Mouse (Mus musculus) brain, adult 2 months (tissue): Measurements from ENCODE around the gene Tfrc.
A peak's percentile ranks its signal among the peaks of the same experiment; 100 is the strongest.

Source experiments
- DNase-seq: peaks from one replicate; pipeline ENCODE4 v3.0.0; 2011; ENCODE audit warnings: low read depth, low spot score

Gene Tfrc

GRCm38 (mm10) chr16:32608712-32609400, at the start of gene Tfrc:
Gene Tfrc, plus strand, starts transcription at chr16:32608920.
- DNase-seq = peak; percentile 99

GRCm38 (mm10) chr16:32559493-32559892, 49.2 kb upstream of the Tfrc start:
- DNase-seq = no peak

DNA sequence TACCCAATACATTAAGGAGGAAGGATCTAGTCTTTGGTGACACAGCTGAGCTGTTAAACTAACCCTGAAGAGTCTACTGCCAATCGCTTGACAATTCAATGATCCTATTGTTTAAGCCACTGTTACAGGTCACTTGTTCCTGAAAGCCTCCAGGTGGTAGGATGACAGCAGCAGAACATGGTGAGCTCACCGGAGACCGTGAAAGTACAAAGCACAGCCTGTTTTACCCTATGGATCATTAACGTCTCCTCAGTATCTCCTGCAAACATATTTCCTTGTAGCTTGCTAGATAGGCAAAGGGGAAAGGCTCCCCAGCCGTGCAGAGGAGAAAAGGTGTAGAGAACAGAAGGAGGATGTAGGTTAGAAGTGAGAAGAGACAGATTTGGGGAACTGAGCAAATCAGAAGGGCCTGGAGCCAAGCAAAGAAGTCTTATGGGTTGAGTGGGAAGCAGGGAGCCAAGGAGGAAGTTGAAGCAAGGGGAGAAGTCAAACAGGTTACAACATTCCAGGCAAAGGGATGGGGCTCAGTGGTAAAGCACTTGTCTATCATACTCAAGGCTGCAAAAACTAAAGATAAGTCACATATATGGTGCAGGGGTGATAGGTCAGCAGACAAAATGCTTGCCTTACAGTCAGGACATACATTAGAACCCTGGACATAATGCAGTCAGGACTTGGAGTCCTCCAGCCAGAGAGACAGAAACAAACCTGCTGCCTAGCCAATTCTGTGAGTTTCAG, 45.5 kb upstream of the Tfrc start:
- no peak for DNase-seq

DNA sequence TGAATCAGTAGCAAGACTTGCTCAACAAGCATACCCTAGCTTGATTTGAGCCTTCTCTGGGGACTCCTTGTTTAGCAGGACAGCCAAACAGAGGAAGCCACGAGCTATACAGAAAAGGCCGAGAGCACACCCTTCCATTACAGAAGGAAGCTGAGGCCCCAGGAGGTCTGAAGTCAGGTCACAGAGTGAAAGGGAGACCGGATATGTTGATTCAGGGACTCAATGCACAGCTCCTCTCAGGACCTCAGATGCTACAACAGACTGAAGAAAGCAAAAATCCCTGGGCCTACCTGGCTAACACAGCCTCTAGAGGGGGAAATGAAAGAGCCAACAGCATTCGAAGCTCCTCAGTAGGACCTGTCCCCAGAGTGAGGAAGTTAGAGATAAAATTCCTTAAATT, 41.4 kb upstream of the Tfrc start:
- no peak for DNase-seq

GRCm38 (mm10) chr16:32568401-32568800, 40.3 kb upstream of the Tfrc start:
- no peak for DNase-seq

DNA sequence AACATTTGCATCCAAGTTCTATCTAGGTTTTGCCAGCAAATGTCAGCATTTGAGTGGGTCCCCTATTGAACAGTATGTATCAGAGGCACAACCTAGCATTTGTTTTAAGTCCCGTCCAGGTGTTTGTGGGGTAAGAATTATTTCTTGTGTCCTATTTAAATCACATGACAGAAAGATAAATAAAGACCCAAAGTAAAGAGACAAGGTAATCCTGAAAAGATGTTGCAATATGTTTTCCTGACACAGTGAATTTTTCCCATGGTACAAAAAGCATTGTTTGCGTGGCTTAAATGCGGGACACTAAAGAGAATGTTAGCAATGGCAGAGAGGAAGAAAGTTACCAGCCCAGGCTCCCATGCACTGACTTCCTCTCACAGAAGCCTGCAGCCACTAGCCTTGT, 38.7 kb upstream of the Tfrc start:
- DNase-seq = no peak

GRCm38 (mm10) chr16:32572528-32572927, 36.2 kb upstream of the Tfrc start:
- DNase-seq = no peak

- no peak for DNase-seq
These were observed 22.2 kb upstream of the Tfrc start for GRCm38 (mm10) chr16:32586482-32586881.

- no peak for DNase-seq
These were observed 20.2 kb upstream of the Tfrc start for GRCm38 (mm10) chr16:32588568-32588967.

DNA sequence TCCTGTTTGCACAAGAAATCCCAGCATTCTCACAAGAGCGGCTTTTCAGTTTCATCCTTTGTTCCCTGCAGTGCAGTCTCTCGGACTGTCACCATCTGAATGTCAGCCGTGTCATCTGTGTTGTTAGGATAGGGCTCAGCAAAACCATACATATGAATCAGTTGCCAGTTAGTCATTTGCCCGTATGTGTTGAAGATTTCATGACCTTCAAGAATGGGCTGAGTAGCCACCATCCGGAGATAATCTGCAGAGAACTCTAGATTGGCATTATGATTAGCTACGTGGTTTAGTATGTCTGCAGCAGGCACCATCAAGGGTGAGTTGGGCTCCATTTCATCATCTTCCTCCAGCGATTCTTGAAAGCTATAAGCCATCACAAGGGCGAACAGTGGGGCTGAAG, 17.2 kb upstream of the Tfrc start:
- no peak for DNase-seq

GRCm38 (mm10) chr16:32593283-32593805, 15.4 kb upstream of the Tfrc start:
- DNase-seq = no peak

GRCm38 (mm10) chr16:32593916-32594315, 14.8 kb upstream of the Tfrc start:
- DNase-seq = no peak

DNA sequence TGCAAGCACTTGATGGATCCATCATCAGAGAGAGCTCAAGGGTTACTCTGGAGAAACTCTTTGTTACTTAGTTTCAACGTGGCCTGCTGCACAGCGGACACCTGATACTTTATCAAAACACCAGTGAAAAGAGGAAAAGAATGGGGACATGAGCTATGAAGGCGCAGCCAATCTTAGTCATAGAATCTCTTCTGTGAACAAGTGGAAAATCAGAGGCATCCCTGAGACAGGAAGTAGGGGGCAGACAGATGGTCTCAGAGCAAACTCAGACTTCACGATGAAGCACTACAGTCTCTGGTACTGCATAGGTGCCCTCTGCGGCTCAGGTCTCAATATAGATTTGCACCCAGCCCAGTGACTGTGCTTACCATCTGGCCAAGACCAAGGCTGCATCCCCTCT, 14.0 kb upstream of the Tfrc start:
- DNase-seq = no peak

- no peak for DNase-seq
These were observed 13.4 kb upstream of the Tfrc start for GRCm38 (mm10) chr16:32595142-32595855.

DNA sequence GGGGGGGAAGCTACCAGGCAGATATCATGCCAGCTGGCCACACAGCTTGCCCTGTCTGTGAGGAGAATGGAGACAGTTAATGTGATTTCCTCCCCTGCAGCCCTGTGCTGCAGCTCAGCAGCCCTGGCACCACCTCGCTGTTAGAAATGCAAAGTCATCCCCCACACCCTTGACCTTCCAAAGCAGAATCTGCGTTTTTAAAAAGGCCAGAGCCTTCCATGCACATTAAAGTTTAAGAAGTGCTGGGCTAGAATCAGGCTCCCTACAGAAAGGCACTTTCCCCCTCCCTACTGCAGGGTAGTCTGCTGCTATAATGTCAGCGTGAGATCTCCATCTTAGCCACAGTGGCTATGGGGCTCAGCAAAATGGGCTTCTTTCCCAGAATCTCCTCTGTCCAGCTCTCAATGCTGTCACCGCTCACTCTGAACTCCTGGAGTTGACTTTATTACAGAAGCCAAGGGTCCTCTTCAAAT, 10.8 kb upstream of the Tfrc start:
- peak; percentile 53 for DNase-seq

GRCm38 (mm10) chr16:32599151-32599550, 9.6 kb upstream of the Tfrc start:
- no peak for DNase-seq

- no peak for DNase-seq
These were observed 6.5 kb upstream of the Tfrc start for GRCm38 (mm10) chr16:32602193-32602685.

DNA sequence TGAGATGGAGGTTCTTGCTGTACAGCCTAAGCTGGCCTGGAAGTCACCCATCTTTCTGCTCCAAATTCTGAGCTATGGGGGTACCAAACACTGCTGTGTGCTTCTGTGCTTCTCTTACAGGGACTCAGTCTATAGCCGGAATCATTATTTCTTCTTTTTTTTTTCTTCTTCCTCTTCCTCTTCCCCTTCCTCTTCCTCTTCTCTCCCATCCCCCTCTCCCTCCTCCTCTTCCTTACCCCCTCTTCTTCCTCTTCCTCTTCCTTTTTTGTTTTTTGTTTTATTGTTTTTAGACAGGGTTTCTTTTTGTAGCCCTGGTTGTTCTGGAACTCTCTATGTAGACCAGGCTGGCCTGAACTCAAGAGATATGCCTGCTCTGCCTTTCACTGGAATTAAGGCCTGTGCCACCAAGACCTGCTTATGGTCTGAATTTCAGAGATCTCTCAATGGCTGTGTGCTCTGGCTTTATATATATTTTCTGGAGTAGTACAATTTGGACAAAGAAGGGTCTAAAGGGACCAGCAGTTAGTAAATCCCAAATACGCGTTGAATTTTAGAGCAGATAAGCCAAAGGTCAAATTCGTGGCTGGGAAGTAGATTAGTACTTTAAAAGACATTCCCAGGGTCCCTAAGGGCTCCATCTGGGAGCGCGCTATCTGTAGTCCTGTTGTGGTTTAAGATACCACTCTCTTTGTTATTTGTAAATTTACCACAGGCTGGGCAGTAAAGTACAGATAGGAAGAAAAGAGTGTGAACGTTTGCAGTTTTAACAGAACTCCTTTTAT, 967 bp upstream of the Tfrc start:
- DNase-seq = no peak

DNA sequence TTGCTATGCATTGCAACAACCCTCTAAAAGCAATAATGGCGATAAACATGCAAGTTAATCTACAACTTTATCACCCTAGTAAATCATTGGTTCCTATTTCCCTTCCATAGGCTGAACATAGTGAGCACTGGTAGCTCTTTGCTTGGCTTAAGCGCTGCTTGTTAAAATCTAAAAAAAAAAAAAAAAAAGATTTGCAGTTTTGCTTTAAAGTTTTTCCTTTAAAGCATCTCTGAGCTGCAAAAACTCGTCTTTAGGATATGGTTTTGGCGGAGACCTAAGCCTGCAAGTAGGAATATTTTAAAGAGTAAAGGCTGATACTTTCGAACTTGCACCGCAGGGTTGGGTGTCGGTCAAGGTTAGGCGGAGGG, 392 bp upstream of the Tfrc start:
- DNase-seq = no peak

DNA sequence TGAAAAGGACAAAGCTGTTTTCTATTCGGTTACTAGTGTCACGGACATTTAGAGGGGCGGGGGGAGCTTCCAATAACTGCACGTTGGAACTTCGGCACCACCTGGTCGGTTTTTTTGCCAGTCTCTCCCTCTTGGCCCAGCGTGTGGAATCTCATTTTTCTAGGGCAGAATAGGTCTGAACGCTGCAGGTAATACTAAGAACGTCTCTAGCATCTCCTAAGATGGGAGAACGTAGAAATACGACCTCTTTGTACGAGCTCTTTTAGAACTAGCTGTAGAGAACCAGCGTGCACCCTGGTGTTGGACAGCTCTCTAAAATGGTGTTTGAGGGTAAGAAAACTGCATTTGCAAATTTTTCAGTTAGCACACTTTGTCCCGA, 670 bp downstream of the Tfrc start:
- DNase-seq = no peak

GRCm38 (mm10) chr16:32610460-32611255, 1.9 kb downstream of the Tfrc start:
- no peak for DNase-seq
